Mouse (Mus musculus): ENCODE measurements around the gene Lilra6. TPM values are rescaled to one million over a fixed set of nuclear protein-coding genes. Genes with fewer than 3 reads are reported as not detected.
"Not testable (repeated sequence)": the region's sequence is repeated elsewhere in the genome, so short reads cannot be mapped to it uniquely, and the experiment has no call there.

The Lilra6 gene
- total RNA-seq (2021): not detected

DNA sequence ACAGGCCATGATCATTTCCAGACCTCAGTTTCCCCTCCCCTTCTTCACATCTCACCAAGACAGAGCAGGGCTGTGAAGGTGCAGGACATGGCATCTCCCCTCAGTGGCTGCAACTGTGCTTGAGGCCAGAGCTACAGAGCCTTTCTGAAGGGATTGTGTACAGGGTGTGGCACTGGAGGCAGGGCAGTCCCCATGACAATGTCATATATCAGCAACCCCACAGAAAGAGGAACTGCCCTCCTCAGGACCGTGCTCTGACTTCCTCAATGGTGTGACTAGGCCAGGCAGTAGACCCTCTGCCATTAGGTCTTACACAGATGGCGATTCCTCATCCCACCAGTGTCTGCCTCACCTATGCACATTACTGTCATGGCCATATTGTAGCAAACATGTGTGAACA, at the start of gene Lilra6:
Lilra6 (minus strand) TSS at position 117 of the 400 bp plus-strand sequence.
- DNase-seq (ENCODE audit: extremely low spot score in 1 of 2, low spot score in 2 of 2); intact Hi-C loops (cut with DNase I): not testable (repeated sequence)

DNA sequence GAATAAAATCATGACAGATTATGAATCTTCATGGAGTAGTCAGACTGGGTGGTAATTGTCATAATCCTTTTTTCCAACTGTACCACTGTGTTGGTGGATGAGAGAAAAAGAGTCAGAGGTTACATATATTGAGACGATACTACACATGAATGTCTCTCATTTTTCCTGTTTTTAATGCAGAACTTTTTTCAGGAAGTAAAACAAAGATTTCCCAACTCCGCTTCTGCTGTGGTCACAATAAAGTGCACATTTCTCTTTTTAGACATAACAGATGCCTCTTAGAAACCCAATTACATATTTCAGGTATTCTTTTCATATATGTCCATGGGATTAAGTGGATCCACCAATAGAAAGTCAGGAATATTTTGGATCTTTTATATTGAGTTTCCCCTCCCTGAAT, 46.7 kb upstream of the Lilra6 start:
- intact Hi-C loops (cut with DNase I): no loop called here
- no peak for DNase-seq (ENCODE audit: extremely low spot score in 1 of 2, low spot score in 2 of 2)

DNA sequence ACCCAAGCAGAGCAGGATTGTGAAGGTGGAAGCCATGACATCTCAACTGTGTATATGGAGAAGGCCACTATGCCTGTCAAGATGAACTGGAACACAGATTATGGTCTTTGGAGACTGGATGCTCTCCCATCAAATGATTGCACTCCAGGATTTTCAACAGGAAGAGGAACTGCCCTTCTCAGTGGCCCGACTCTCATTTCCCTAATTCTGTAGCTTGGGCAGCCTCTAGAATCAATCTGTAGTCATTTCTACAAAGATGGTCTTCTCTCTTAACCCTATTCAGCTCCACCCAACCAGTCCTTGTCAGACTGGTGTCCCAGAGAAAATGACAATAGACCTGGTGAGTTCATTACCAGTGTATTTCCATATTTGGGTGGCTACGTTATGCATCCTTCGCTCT, 42.1 kb upstream of the Lilra6 start:
- DNase-seq (ENCODE audit: extremely low spot score in 1 of 2, low spot score in 2 of 2): no peak
- intact Hi-C loops (cut with DNase I): no loop called here

DNA sequence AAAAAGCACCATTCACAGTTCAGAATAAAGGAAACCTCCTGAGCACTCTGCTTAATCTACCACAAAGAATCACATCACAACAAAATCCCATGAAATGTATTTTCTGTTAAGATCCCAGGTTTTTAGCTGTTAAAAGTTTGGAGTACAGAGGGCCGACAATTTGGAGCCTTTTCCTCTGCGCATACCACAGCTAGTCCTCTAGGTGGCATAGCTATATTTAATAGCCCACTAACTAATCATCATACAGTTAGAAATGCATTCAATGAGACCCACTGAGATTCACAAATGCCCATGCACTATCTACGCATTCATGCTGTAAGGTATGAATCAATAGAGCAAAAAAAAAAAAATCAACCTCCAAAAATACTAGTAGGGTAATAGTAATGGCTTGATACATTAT, 33.9 kb upstream of the Lilra6 start:
- DNase-seq (ENCODE audit: extremely low spot score in 1 of 2, low spot score in 2 of 2): no peak
- intact Hi-C loops (cut with DNase I): no loop called here

DNA sequence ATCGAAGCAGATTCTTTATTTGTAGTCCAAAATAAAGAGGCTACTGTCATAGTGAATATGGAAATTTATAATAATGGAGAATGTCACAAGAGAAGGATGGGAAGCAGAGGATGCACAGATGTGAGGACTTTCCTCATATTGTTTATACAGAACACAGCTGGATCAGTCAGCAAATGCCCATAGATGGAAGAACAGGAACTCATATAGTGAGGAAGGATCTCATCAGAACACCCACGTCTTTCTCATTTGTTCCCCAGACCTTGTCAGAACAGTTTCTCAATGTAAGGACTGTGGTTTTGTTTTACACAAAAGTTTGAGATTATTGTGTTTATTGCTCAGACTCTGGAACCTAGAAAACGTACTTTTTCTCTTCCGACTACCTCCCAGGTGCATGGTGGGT, 32.9 kb upstream of the Lilra6 start:
- no peak for DNase-seq (ENCODE audit: extremely low spot score in 1 of 2, low spot score in 2 of 2)
- intact Hi-C loops (cut with DNase I): no loop called here

DNA sequence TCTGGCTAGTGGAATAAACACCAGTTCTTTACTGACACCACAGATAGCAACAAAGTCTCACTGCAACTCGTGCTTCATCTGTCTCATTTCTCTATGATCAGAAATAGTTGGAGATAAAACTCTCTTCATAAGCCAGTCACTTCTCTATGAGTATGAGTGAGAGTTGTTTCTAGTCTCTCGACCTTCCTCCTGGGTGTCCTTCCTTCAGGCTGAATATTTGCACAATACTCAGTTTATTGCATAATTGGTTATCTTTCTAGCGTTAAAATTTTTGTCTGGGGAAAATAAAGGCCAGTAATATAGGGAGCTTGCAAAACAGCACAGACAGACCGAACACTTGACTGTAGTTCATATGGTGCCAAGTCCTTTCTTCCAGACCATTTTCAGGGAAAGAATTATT, 30.8 kb upstream of the Lilra6 start:
- DNase-seq (ENCODE audit: extremely low spot score in 1 of 2, low spot score in 2 of 2): no peak
- intact Hi-C loops (cut with DNase I): no loop called here

DNA sequence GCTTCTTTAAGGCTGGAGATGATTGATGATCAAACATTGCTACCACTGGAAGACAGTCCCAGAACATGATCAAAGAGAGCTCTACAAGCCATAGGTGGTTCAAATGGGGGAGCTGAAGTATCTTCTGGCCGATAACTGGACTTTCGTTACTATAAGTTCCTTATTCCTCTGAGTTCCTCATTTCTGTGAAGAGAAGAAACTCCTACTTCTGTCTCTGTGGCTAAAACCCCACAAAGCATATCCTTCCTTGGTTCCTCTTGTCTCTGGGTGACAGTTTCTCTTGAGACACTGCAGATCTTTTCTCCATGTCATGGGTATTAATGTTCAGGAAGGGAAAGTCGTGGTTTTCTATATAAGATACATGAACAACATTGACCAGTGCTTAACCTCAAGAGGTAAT, 25.6 kb upstream of the Lilra6 start:
- no peak for DNase-seq (ENCODE audit: extremely low spot score in 1 of 2, low spot score in 2 of 2)
- intact Hi-C loops (cut with DNase I): no loop called here

DNA sequence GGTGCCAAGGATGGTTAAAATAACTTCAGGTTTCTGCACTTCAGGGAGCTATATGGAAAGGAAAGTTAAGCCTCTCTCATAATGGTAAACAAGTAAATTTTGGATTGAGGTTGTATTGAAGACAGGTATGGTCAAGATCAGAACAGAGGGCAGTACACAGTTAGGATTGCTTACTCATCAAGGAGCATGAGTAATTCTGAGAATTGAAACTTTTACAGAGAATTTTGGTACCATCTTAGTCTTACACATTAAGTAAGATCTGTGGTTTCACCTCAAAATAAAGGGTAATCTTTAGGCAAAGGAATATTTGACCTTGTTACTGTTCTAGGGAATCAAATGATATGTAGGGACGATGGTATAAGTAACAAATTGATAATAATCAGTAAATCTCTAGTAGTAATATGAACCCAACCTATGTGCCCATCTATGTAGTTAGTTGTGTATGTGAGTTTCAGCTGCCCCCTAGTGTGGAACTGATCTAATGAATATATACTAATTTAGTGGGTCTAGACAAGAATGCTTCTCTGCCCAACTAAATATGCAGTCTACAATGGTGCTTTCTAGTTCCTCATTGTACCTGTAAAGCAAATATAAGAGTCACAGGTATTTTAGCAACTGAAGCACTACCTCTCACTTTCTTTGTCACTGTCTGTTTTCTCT, 24.7 kb upstream of the Lilra6 start:
- intact Hi-C loops (cut with DNase I): no loop called here
- no peak for DNase-seq (ENCODE audit: extremely low spot score in 1 of 2, low spot score in 2 of 2)

DNA sequence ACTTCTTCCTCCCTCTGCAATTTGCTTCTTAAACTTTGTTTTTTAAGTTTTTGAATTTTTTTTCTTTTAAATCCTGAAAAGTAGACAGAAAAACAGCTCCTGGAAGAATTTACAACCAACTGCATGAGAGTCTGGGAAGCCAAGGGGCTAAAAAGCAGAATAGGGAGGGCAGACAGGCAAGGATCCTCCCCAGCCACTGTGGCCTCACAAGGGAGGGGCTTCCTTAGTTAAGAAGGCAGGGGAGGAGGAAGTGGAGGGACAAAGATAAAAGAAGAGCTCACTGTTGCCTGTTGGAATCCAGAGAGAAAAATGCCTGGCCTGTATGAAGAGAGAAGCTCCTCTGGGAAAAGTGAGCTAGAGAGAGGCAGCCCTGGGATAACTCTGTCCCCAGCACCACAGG, 20.2 kb upstream of the Lilra6 start:
- intact Hi-C loops (cut with DNase I); DNase-seq (ENCODE audit: extremely low spot score in 1 of 2, low spot score in 2 of 2): not testable (repeated sequence)

DNA sequence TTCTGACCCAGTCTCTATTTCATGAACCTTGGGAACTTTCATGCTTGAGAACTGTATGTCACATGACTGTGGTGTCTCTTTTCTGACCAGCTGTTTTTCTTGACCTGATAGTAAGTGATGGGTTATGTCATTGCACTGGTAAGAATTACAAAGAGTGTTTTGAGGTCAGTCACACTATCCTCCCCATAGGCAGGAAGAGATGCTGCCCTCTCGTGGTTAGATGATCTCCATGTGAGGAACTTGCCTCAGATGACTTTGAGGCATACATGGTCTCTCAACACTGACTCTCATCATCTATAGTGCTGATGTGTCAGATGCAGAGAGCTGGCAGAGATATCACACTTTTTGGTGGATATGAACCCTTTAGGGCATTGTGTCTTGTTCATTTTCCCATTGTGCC, 11.6 kb downstream of the Lilra6 start:
- no peak for DNase-seq (ENCODE audit: extremely low spot score in 1 of 2, low spot score in 2 of 2)
- intact Hi-C loops (cut with DNase I): no loop called here

DNA sequence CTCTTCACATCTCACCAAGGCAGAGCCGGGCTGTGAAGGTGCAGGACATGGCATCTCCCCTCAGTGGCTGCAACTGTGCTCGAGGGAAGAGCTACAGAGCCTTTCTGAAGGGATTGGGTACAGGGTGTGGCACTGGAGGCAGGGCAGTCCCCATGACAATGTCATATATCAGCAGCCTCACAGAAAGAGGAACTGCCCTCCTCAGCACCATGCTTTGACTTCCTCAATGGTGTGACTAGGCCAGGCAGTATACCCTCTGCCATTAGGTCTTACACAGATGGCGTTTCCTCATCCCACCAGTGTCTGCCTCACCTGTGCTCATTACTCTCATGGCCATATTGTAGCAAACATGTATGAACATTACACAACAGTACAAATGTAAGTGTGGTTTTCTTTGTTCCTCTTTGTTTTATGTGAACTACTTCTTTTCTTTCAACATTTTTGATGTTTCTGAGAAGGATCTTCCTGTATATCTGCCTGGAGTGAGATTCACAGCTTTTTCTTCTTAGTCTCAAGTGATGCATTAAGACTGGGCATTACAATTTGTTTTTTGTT, 17.2 kb downstream of the Lilra6 start, which contains the start of gene Gm14548:
Gm14548 (minus strand) TSS at position 85 of the 555 bp plus-strand sequence.
- intact Hi-C loops (cut with DNase I); DNase-seq (ENCODE audit: extremely low spot score in 1 of 2, low spot score in 2 of 2): not testable (repeated sequence)

DNA sequence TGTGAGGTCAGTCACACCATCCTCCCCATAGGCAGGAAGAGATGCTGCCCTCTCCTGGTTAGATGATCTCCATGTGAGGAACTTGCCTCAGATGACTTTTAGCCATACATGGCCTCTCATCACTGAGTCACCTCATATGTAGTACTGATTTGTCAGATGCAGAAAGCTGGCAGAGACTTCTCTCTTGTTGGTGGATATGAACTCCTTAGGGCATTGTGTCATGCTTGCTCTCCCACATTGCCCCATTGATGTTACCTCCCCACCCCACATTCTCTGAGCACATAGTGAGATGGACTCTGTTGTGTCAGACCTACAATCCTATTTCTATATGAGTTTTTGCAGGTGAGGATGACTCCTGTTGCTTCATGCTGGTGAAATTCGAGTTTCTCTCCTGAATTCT, 40.3 kb downstream of the Lilra6 start:
- intact Hi-C loops (cut with DNase I); DNase-seq (ENCODE audit: extremely low spot score in 1 of 2, low spot score in 2 of 2): not testable (repeated sequence)

Other genes with a start within 250 kb of the Lilra6 start
- gene Leng1, start 249.7 kb downstream of the Lilra6 start, total RNA-seq (2021): 1 to 10 TPM; 4.4 to 5.5 TPM
- 1 to 10 TPM; 5.1 to 5.8 TPM for gene Tmc4, start 237.9 kb downstream of the Lilra6 start, total RNA-seq (2021)
- gene Tsen34, start 222.6 kb downstream of the Lilra6 start, total RNA-seq (2021): 10 to 100 TPM; 85.1 to 97.4 TPM
- gene Mboat7, start 222.0 kb downstream of the Lilra6 start, total RNA-seq (2021): 100 to 1,000 TPM; 167 to 170 TPM
- 100 to 1,000 TPM; 460 to 465 TPM for gene Rps9, start 211.5 kb downstream of the Lilra6 start, total RNA-seq (2021)
- gene Pirb, start 195.1 kb downstream of the Lilra6 start, total RNA-seq (2021): under 1 TPM; 0.14 to 0.15 TPM
- not detected for gene Gm15448, start 89.8 kb downstream of the Lilra6 start, total RNA-seq (2021)
- not detected for gene Pira2, start 70.5 kb downstream of the Lilra6 start, total RNA-seq (2021)
- gene Gm14548, start 17.4 kb downstream of the Lilra6 start, total RNA-seq (2021): not detected
- gene Lair1, start 147.7 kb upstream of the Lilra6 start, total RNA-seq (2021): 1 to 10 TPM; 3.9 to 4.7 TPM
- 100 to 1,000 TPM; 570 to 685 TPM for gene Ttyh1, start 203.9 kb upstream of the Lilra6 start, total RNA-seq (2021)
- 100 to 1,000 TPM; 160 to 166 TPM for gene Leng8, start 221.5 kb upstream of the Lilra6 start, total RNA-seq (2021)
- 1 to 10 TPM; 5.2 to 6.2 TPM for gene Leng9, start 234.9 kb upstream of the Lilra6 start, total RNA-seq (2021)
- gene Cdc42ep5, start 249.4 kb upstream of the Lilra6 start, total RNA-seq (2021): 1 to 10 TPM; 3.3 to 3.4 TPM

Measured in left cerebral cortex, postnatal 10 days (tissue).